Mouse (Mus musculus): ENCODE results near the gene Arhgap8. TPM values are rescaled to one million over a fixed set of nuclear protein-coding genes. Genes with fewer than 3 reads are reported as not detected.

Gene Arhgap8
- total and polyA plus RNA-seq, 3 experiments, result not detected

DNA sequence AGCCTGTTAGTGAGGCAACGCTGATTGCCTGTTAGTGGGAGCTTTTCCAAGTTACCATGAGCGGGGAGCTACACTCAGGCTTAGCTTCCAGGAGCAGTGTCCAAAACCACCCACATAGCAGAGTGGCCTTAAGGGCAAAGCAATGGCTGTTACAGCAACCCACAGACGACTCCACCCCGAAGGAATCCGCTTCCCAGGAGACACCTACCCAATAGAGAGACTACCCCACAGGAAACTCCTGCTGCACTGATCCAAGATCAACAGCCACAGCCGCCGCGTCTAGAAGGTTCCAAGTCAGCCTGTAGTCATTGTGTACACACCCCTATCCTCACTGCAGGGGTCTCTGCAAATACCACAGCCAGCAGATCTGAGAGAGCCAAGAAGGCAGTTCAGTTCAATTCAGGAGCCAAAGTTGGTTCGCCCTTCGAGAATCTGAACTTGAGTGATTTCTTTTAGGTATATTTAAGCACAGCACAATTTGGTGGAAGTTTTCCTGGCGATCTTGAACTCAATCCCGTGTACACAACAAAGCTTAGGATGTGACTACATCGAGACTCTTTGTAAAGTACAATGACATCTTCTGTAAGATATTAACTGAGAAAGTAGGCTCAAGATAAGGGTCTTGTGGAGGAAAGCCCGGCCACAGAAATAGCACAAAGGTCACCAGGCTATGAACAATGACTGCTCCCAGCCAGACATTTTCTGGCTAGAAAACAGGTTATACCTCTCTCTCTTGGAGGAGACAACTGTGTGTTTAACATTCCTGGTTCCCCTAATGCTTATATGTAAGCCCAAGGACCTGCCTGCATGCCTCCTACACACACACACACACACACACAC, 7.1 kb upstream of the Arhgap8 start:
- H3K9ac ChIP-seq (ENCODE audit: control insufficient read depth, low read depth, low read length, poor library complexity, severe bottlenecking), result no peak overlapping the region
- TF ChIP-seq KAT2A (conservative IDR thresholded peaks at IDR 0.05; ENCODE audit: low read depth, low read length), result no peak
- H3K9me3 ChIP-seq (replicated peaks; ENCODE audit: insufficient read depth, low read length), result no peaks in the 10 kb centered on the region
- no peak overlapping the region for H3K4me3 ChIP-seq (ENCODE audit: control insufficient read depth in 1 of 2, insufficient read depth in 1 of 2, low read depth in 2 of 2, low read length in 2 of 2)
- H3K27ac ChIP-seq (ENCODE audit: control insufficient read depth, low read depth, low read length), result no peak overlapping the region
- H3K79me2 ChIP-seq (ENCODE audit: control insufficient read depth, insufficient read depth, low read length, poor library complexity), result no peaks in the 10 kb centered on the region
- no peaks in the 10 kb centered on the region for H3K4me1 ChIP-seq (ENCODE audit: control insufficient read depth in 1 of 2, insufficient read depth in 2 of 2, low read length in 2 of 2)
- no peaks in the 10 kb centered on the region for H3K36me3 ChIP-seq (ENCODE audit: control insufficient read depth in 1 of 2, insufficient read depth in 2 of 2, low read length in 2 of 2)
- DNase-seq (ENCODE audit: low read depth, low spot score), result no peak
- no peaks in the 10 kb centered on the region for H3K27me3 ChIP-seq (ENCODE audit: control insufficient read depth in 1 of 2, insufficient read depth in 2 of 2, low read length in 2 of 2)

DNA sequence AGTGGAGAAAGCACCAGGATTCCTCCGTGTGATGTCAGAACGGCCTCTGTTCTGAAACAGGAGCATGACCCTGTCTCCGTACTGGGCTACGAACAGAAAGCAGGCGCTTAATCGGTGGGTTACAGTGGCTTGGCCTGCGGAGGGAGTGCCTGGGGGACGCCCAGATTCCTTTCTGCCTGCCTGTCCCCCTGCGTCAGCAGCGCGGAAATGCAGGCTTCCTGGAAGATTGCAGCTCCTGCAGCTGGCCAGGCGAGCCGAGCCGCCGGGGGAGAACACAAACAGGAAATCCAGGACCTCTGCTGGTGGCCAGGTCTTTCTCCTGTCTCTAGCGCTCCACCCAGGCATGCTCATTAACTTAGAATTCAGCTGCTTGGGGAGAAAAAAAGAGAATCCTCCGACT, 5.1 kb upstream of the Arhgap8 start:
- no peak overlapping the region for H3K9ac ChIP-seq (ENCODE audit: control insufficient read depth, low read depth, low read length, poor library complexity, severe bottlenecking)
- no peak for DNase-seq (ENCODE audit: low read depth, low spot score)
- H3K27ac ChIP-seq (ENCODE audit: control insufficient read depth, low read depth, low read length), result no peak overlapping the region
- no peaks in the 10 kb centered on the region for H3K4me1 ChIP-seq (ENCODE audit: control insufficient read depth in 1 of 2, insufficient read depth in 2 of 2, low read length in 2 of 2)
- no peaks in the 10 kb centered on the region for H3K79me2 ChIP-seq (ENCODE audit: control insufficient read depth, insufficient read depth, low read length, poor library complexity)
- no peaks in the 10 kb centered on the region for H3K27me3 ChIP-seq (ENCODE audit: control insufficient read depth in 1 of 2, insufficient read depth in 2 of 2, low read length in 2 of 2)
- H3K4me3 ChIP-seq (ENCODE audit: control insufficient read depth in 1 of 2, insufficient read depth in 1 of 2, low read depth in 2 of 2, low read length in 2 of 2), result no peak overlapping the region
- TF ChIP-seq MAZ (IDR thresholded peaks at IDR 0.05; ENCODE audit: low read depth, low read length), result no peak
- TF ChIP-seq TBP (IDR thresholded peaks at IDR 0.05; ENCODE audit: low read depth, low read length), result no peak
- no peak for TF ChIP-seq NELFE (IDR thresholded peaks at IDR 0.05; ENCODE audit: low read depth, low read length)
- no peak for TF ChIP-seq GABPA (IDR thresholded peaks at IDR 0.05; ENCODE audit: low read depth, low read length)
- no peak for TF ChIP-seq MEF2A (IDR thresholded peaks at IDR 0.05; ENCODE audit: extremely low read depth, insufficient replicate concordance, low read depth, low read length, poor library complexity, severe bottlenecking)
- no peak for TF ChIP-seq TCF12 (IDR thresholded peaks at IDR 0.05; ENCODE audit: low read depth, low read length)
- TF ChIP-seq SMC3 (IDR thresholded peaks at IDR 0.05; ENCODE audit: low read depth, low read length), result no peak
- TF ChIP-seq UBTF (IDR thresholded peaks at IDR 0.05; ENCODE audit: borderline replicate concordance, insufficient read depth, low read depth, low read length), result no peak
- TF ChIP-seq NRF1 (IDR thresholded peaks at IDR 0.05; ENCODE audit: insufficient read depth, low read depth, low read length, poor library complexity, severe bottlenecking), result no peak
- TF ChIP-seq MAX (IDR thresholded peaks at IDR 0.05; ENCODE audit: low read length), result no peak
- no peak for TF ChIP-seq ZC3H11A (IDR thresholded peaks at IDR 0.05; ENCODE audit: low read depth, low read length)
- TF ChIP-seq ZNF384 (IDR thresholded peaks at IDR 0.05; ENCODE audit: low read depth, low read length), result no peak
- no peak for TF ChIP-seq SIN3A (IDR thresholded peaks at IDR 0.05; ENCODE audit: low read length)
- no peak for TF ChIP-seq ZMIZ1 (IDR thresholded peaks at IDR 0.05; ENCODE audit: low read depth, low read length)
- no peaks in the 10 kb centered on the region for H3K36me3 ChIP-seq (ENCODE audit: control insufficient read depth in 1 of 2, insufficient read depth in 2 of 2, low read length in 2 of 2)
- H3K9me3 ChIP-seq (replicated peaks; ENCODE audit: insufficient read depth, low read length), result no peaks in the 10 kb centered on the region

Measured in MEL (cell line).